Mouse (Mus musculus): ENCODE measurements around the gene Sgsh. TPM values are rescaled to one million over a fixed set of nuclear protein-coding genes. Genes with fewer than 3 reads are reported as not detected.
A peak's percentile ranks its signal among the peaks of the same experiment; 100 is the strongest.

The Sgsh gene
- polyA plus RNA-seq, 1 experiment from 2014 or later, result 8.4 TPM

- peaks cover 2% of the 10 kb centered on the region; the same call in 1 of the 2 replicates for H3K27me3 ChIP-seq (ENCODE audit: control insufficient read depth, insufficient read depth, low read depth, low read length)
- H3K4me2 ChIP-seq (ENCODE audit: low read depth, low read length), result no peak overlapping the region
- WGBS, result 62% methylated on average over 1 of the region's 1 CpGs
- no peak overlapping the region for H3K27ac ChIP-seq (ENCODE audit: low read length)
- no peak for ATAC-seq (ENCODE audit: low read depth)
- no peak overlapping the region for H3K4me3 ChIP-seq (ENCODE audit: low read length)
- H3K9ac ChIP-seq (ENCODE audit: low read length), result no peak overlapping the region
- H3K9me3 ChIP-seq (ENCODE audit: control insufficient read depth, low read length), result peaks cover 4% of the 10 kb centered on the region; the same call in 1 of the 2 replicates
- H3K36me3 ChIP-seq (ENCODE audit: control insufficient read depth, insufficient read depth, low read length), result no peaks in the 10 kb centered on the region
- H3K4me1 ChIP-seq (replicated peaks; ENCODE audit: control insufficient read depth, insufficient read depth, low read length), result no peaks in the 10 kb centered on the region
These were observed 30.3 kb downstream of the Sgsh start for GRCm38 (mm10) chr11:119325068-119325467.

- Histone ChIP-seq H3K4me3 (ENCODE audit: low read length) (no peak overlapping the region), H3K9ac (ENCODE audit: low read length) (no peak overlapping the region), H3K9me3 (ENCODE audit: control insufficient read depth, low read length) (peaks cover 4% of the 10 kb centered on the region; the same call in 1 of the 2 replicates), H3K27me3 (ENCODE audit: control insufficient read depth, insufficient read depth, low read depth, low read length) (peaks cover 2% of the 10 kb centered on the region; the same call in 1 of the 2 replicates), H3K27ac (ENCODE audit: low read length) (no peak overlapping the region), H3K36me3 (ENCODE audit: control insufficient read depth, insufficient read depth, low read length) (no peaks in the 10 kb centered on the region), H3K4me2 (ENCODE audit: low read depth, low read length) (no peak overlapping the region), H3K4me1 (replicated peaks; ENCODE audit: control insufficient read depth, insufficient read depth, low read length) (no peaks in the 10 kb centered on the region)
- 66% methylated on average over 13 of the region's 13 CpGs for WGBS
- ATAC-seq (ENCODE audit: low read depth), result no peak
These were observed 32.8 kb downstream of the Sgsh start for GRCm38 (mm10) chr11:119322521-119322920.

DNA sequence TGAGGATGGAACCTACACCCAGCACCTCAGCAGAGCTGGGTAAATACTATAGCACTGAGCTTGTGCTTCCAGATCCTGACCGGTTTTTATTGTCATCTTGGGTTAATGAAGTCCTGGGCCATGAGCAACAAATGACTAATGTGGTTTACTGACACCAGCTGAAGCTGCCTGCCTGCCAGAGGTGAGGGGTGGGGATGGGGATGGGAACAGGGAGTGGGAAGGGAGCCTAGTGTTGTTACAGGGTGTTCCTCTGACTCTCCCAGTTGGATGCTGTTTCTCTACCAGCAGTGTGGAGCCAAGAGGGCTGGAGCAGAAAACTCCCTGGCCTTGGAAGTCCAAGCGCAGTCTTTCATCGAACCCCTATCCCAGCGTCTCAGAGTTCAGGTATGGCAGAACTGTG, 38.6 kb downstream of the Sgsh start:
- no peak overlapping the region for H3K4me3 ChIP-seq (ENCODE audit: low read length)
- 88% methylated on average over 4 of the region's 4 CpGs for WGBS
- no peaks in the 10 kb centered on the region for H3K36me3 ChIP-seq (ENCODE audit: control insufficient read depth, insufficient read depth, low read length)
- no peaks in the 10 kb centered on the region; the same call in 1 of the 2 replicates for H3K27me3 ChIP-seq (ENCODE audit: control insufficient read depth, insufficient read depth, low read depth, low read length)
- ATAC-seq (ENCODE audit: low read depth), result no peak
- H3K9ac ChIP-seq (ENCODE audit: low read length), result no peak overlapping the region
- H3K4me1 ChIP-seq (replicated peaks; ENCODE audit: control insufficient read depth, insufficient read depth, low read length), result no peaks in the 10 kb centered on the region
- H3K4me2 ChIP-seq (ENCODE audit: low read depth, low read length), result no peak overlapping the region
- no peaks in the 10 kb centered on the region for H3K9me3 ChIP-seq (ENCODE audit: control insufficient read depth, low read length)
- no peak overlapping the region for H3K27ac ChIP-seq (ENCODE audit: low read length)

DNA sequence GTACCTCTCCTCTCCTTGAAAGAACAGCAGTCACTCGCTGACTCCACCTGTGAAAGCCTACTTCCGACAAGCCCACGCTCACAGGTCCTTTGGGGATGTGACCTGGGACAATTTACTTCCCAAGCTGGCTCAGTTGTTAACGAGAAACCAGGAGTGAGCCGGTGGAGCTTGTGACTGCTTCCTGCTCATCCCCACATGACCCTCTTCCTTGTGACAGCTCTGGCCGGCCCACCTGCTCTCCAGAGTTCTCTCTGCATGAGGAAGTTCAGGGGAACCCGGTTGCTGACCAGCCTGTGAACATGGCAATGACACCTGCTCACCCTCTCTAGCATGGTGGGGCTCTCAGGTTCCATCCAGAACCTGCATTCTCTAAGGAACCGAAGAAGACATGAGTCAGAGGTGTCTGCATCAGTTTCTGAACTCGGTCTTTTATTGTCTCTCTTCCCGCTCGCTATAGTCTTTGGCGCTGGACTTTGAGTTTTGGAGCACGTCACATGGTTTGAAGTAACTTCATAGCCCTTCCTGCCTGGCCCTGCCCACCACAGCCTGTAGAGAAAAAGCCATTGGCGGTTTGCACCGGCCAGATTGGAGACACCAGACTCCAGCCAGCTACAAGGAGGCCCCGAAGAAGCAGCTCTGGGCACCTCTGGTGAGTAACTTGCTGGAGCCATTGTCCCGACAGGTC, 40.9 kb downstream of the Sgsh start:
- Histone ChIP-seq H3K4me3 (ENCODE audit: low read length) (no peak overlapping the region), H3K4me1 (replicated peaks; ENCODE audit: control insufficient read depth, insufficient read depth, low read length) (no peaks in the 10 kb centered on the region), H3K9ac (ENCODE audit: low read length) (no peak overlapping the region), H3K36me3 (ENCODE audit: control insufficient read depth, insufficient read depth, low read length) (no peaks in the 10 kb centered on the region), H3K9me3 (ENCODE audit: control insufficient read depth, low read length) (no peaks in the 10 kb centered on the region), H3K27ac (ENCODE audit: low read length) (no peak overlapping the region), H3K4me2 (ENCODE audit: low read depth, low read length) (no peak overlapping the region), H3K27me3 (ENCODE audit: control insufficient read depth, insufficient read depth, low read depth, low read length) (no peaks in the 10 kb centered on the region; the same call in 1 of the 2 replicates)
- 72% methylated on average over 17 of the region's 17 CpGs for WGBS
- no peak for ATAC-seq (ENCODE audit: low read depth)

DNA sequence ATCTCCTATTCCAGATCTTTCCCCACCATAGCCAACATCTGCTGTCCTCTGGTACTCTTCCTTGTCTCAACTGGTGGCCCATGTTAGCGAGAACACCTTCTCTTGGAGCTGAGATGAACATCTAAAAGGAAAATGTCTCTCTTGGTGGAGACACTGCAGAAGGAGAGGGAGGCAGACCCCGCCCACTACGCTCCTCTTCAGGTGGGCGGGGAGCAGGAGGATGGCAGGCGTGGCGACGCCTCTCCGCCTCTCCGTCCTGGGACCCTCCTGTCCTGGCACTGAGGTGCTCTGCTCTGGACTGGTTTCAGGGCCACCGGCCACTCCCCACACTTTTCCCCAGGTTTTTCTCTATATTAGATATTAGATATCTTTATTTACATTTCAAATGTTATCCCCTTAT, 44.7 kb downstream of the Sgsh start:
- H3K36me3 ChIP-seq (ENCODE audit: control insufficient read depth, insufficient read depth, low read length), result no peaks in the 10 kb centered on the region
- no peak overlapping the region for H3K27ac ChIP-seq (ENCODE audit: low read length)
- H3K27me3 ChIP-seq (ENCODE audit: control insufficient read depth, insufficient read depth, low read depth, low read length), result no peaks in the 10 kb centered on the region; the same call in 1 of the 2 replicates
- no peak overlapping the region for H3K9ac ChIP-seq (ENCODE audit: low read length)
- no peaks in the 10 kb centered on the region for H3K9me3 ChIP-seq (ENCODE audit: control insufficient read depth, low read length)
- no peak overlapping the region for H3K4me3 ChIP-seq (ENCODE audit: low read length)
- no peaks in the 10 kb centered on the region for H3K4me1 ChIP-seq (replicated peaks; ENCODE audit: control insufficient read depth, insufficient read depth, low read length)
- WGBS, result 12% methylated on average over 10 of the region's 10 CpGs
- no peak for ATAC-seq (ENCODE audit: low read depth)
- H3K4me2 ChIP-seq (ENCODE audit: low read depth, low read length), result no peak overlapping the region

GRCm38 (mm10) chr11:119307916-119308315, 47.4 kb downstream of the Sgsh start:
- no peak for ATAC-seq (ENCODE audit: low read depth)
- H3K27ac ChIP-seq (ENCODE audit: low read length), result no peak overlapping the region
- H3K4me2 ChIP-seq (ENCODE audit: low read depth, low read length), result no peak overlapping the region
- no peaks in the 10 kb centered on the region for H3K36me3 ChIP-seq (ENCODE audit: control insufficient read depth, insufficient read depth, low read length)
- no peaks in the 10 kb centered on the region; the same call in 1 of the 2 replicates for H3K27me3 ChIP-seq (ENCODE audit: control insufficient read depth, insufficient read depth, low read depth, low read length)
- H3K4me3 ChIP-seq (ENCODE audit: low read length), result no peak overlapping the region
- H3K9me3 ChIP-seq (ENCODE audit: control insufficient read depth, low read length), result no peaks in the 10 kb centered on the region
- H3K9ac ChIP-seq (ENCODE audit: low read length), result no peak overlapping the region
- no peaks in the 10 kb centered on the region for H3K4me1 ChIP-seq (replicated peaks; ENCODE audit: control insufficient read depth, insufficient read depth, low read length)
- 17% methylated on average over 11 of the region's 11 CpGs for WGBS

DNA sequence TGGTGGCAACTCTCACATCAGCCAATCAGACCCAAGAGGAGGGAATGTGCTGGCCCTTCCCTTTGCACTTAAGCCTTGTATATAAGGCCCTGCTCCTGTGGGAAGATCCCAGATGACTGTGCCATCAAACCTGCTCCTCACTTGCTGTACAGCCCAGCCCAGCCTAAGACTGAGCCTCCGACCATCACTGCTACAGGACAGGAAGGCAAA, 47.8 kb downstream of the Sgsh start, which contains the start of gene Card14:
Gene Card14, plus strand, starts transcription at position 111 of the 210 bp plus-strand sequence.
- H3K27me3 ChIP-seq (ENCODE audit: control insufficient read depth, insufficient read depth, low read depth, low read length), result no peaks in the 10 kb centered on the region; the same call in 1 of the 2 replicates
- no peak within 1 kb of the TSS for H3K27ac ChIP-seq (ENCODE audit: low read length)
- WGBS, result 44% methylated on average over 1 of the region's 1 CpGs
- no peak for ATAC-seq (ENCODE audit: low read depth)
- no peaks in the 10 kb centered on the region for H3K4me1 ChIP-seq (replicated peaks; ENCODE audit: control insufficient read depth, insufficient read depth, low read length)
- H3K4me2 ChIP-seq (ENCODE audit: low read depth, low read length), result no peak within 1 kb of the TSS
- H3K9ac ChIP-seq (ENCODE audit: low read length), result no peak within 1 kb of the TSS
- H3K36me3 ChIP-seq (ENCODE audit: control insufficient read depth, insufficient read depth, low read length), result no peaks in the 10 kb centered on the region
- no peak within 1 kb of the TSS for H3K4me3 ChIP-seq (ENCODE audit: low read length)
- no peaks in the 10 kb centered on the region for H3K9me3 ChIP-seq (ENCODE audit: control insufficient read depth, low read length)

- no peak overlapping the region for H3K4me3 ChIP-seq (ENCODE audit: low read length)
- H3K9ac ChIP-seq (ENCODE audit: low read length), result no peak overlapping the region
- 43% methylated on average over 13 of the region's 13 CpGs for WGBS
- H3K36me3 ChIP-seq (ENCODE audit: control insufficient read depth, insufficient read depth, low read length), result no peaks in the 10 kb centered on the region
- H3K9me3 ChIP-seq (ENCODE audit: control insufficient read depth, low read length), result no peaks in the 10 kb centered on the region
- H3K27ac ChIP-seq (ENCODE audit: low read length), result no peak overlapping the region
- ATAC-seq (ENCODE audit: low read depth), result peak; percentile 27; the same call in 1 of the 2 replicates
- no peaks in the 10 kb centered on the region for H3K4me1 ChIP-seq (replicated peaks; ENCODE audit: control insufficient read depth, insufficient read depth, low read length)
- H3K4me2 ChIP-seq (ENCODE audit: low read depth, low read length), result no peak overlapping the region
- H3K27me3 ChIP-seq (ENCODE audit: control insufficient read depth, insufficient read depth, low read depth, low read length), result no peaks in the 10 kb centered on the region; the same call in 1 of the 2 replicates
These were observed 48.3 kb downstream of the Sgsh start for GRCm38 (mm10) chr11:119306762-119307657.

GRCm38 (mm10) chr11:119304904-119305712, 50.2 kb downstream of the Sgsh start:
- Histone ChIP-seq H3K27me3 (ENCODE audit: control insufficient read depth, insufficient read depth, low read depth, low read length) (no peaks in the 10 kb centered on the region; the same call in 1 of the 2 replicates), H3K9ac (ENCODE audit: low read length) (no peak overlapping the region), H3K4me2 (ENCODE audit: low read depth, low read length) (no peak overlapping the region), H3K4me1 (replicated peaks; ENCODE audit: control insufficient read depth, insufficient read depth, low read length) (peaks cover 6% of the 10 kb centered on the region; the same call in 1 of the 2 replicates), H3K9me3 (ENCODE audit: control insufficient read depth, low read length) (no peaks in the 10 kb centered on the region), H3K4me3 (ENCODE audit: low read length) (no peak overlapping the region), H3K27ac (ENCODE audit: low read length) (no peak overlapping the region), H3K36me3 (ENCODE audit: control insufficient read depth, insufficient read depth, low read length) (no peaks in the 10 kb centered on the region)
- ATAC-seq (ENCODE audit: low read depth), result peak; percentile 24; the same call in 1 of the 2 replicates
- 45% methylated on average over 16 of the region's 16 CpGs for WGBS

Data from lung, embryonic 16.5 days (tissue).